Mouse (Mus musculus): ENCODE data around the gene Spty2d1.

- TF ChIP-seq CTCF (IDR thresholded peaks at IDR 0.05; ENCODE audit: extremely low read depth, insufficient read length, insufficient replicate concordance, low read depth, low read length) (no peak), POLR2A (IDR thresholded peaks at IDR 0.05; ENCODE audit: low read depth, low read length) (no peak)
Measured at GRCm38 (mm10) chr7:47054666-47055065, 46.5 kb upstream of the Spty2d1 start.

All from small intestine, adult 2 months (tissue).